Mouse (Mus musculus): ENCODE measurements around the gene Arpp21.
"Not testable (repeated sequence)": the region's sequence is repeated elsewhere in the genome, so short reads cannot be mapped to it uniquely, and the experiment has no call there.

Gene Arpp21

DNA sequence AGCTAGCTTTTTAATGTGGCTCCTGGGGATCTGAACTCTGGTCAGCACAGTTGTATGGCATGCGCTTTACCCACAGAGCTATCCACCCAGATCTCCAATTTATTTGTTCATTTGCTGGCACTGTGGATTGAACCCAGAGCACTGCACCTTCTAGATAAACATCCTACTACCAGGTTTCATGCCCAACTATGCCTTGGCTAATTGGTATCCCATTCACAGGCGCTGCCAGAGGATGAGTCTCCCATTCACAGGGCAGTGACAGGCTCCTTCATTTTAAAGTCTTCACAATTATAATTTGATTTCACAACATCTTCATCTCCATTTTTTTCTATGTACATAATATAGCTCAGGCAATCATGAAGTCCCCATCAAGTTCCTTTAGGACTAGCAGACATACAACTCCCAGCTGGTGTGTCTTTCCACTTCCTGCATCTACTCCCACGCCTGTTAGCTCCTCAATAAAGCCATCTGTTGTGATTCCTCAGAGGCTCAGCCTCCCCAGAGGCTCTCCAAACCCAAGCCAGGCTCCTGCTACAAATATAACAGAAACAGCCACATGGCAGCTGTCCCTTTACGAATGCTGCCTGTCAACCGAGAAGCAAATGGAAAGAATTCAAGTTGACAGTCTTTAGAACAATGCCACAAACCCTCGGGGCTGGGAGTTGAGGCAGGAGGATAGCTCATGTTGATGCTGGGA lies 133.4 kb downstream of the Arpp21 start:
- no peak for DNase-seq (ENCODE audit: low spot score)

DNA sequence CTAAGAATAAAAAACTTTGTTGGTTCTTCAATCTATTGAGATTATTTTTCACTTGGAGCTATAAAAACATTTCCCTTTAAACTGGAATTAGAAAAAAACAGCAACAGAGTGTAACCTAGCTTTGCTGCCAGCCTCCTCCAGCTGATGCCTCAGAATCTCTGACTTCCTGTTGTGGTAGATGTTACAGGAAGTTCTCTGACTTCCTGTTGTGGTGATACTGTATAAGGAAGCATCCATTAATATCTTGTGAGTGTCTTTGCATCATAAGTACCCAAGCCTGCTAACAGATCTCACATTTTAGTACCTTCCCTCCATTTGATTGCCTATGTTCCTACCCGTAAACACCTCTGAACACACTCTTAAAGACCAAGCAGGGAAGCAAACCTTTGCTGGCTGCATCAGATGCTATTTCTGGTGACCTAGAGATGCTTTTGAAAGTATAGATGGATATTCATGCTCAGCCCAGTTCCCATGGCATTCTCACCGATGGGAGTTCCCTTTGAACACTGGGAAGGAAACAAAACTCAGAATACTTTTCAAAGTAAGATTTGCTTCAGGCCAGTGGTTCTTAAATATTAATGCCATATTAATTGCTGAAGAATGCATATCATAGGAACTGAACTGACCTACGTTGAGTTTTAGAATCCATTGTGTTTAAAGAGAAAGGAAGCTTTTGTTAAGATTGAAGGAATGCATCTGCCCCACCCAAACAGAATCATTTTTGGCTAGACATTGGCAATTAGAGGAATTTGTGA lies 134.7 kb downstream of the Arpp21 start:
- DNase-seq (ENCODE audit: low spot score) = no peak

DNA sequence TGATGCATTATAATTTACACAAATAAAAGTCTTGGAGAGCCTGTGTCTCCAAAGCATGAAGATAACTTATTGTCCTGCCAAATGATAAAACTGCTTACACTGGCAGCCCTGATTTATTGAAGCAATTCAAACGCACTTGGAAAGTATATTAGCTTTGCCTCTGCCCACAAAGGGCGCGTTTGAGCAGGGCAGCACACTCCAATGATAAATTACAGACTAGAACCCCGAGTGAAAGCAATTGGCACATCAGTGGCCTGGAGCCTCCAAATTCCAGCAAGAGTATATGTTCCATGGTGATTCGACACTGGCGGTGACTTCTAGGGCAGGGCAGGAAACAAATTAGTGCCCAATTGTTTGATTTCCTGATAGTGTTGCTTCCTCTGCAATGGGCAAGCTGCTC lies 137.5 kb downstream of the Arpp21 start:
- DNase-seq (ENCODE audit: low spot score) = no peak

DNA sequence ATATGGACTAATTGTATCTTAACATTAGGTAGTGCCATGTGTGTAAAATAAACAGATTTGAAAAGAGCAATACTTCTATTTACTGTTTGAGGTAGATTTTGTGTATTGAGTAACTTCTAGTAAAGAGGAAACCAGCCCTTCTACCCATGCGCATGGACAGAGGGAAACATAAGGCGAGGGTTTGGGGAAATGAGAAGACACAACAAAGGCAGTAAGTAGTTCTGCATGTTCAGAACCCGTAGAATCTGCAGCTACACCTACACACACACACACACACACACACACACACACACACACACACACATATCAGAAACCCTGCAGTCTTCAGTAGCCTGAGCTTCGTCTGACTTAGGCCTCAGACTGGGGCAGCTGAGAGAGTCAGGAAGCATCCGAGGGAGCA lies 140.0 kb downstream of the Arpp21 start:
- DNase-seq (ENCODE audit: low spot score) = no peak

DNA sequence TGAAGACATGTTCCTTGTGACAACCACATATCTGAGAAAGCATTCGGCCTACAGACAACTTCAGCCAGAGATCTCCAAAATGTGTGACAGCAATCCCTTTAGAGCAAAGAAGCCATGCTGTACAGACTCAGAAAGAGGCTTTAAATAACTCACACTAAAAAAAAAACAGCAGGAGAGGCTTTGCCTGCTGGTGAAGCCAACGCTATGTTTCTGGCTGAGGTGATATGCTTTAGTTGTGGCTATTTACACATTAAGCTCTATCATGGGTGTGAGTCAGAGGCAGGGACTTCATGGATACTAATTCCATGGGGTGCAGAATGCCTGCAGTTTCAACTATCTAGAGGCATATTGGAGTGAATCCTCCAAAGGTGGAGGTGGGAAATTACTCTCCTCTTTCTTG lies 140.5 kb downstream of the Arpp21 start:
- DNase-seq (ENCODE audit: low spot score) = no peak

DNA sequence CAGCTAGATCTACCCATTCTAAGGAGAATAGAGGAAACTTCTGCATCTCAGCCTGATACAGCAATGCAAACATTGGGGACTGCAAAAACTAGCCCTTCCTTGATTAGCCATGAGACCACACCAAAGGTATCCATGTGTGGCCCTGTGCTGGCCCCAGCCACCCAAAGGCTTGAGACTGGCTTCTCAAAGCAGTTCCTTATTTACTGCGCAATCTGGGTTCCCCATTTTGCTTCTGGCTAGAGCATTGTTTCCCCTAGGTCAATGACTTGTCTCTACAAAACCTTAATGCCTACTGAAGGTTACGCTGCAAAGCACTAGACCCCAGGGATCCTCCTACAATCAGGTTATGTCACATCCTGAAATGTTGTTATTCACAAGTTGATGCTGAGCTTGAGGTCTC lies 156.8 kb downstream of the Arpp21 start:
- DNase-seq (ENCODE audit: low spot score) = no peak

DNA sequence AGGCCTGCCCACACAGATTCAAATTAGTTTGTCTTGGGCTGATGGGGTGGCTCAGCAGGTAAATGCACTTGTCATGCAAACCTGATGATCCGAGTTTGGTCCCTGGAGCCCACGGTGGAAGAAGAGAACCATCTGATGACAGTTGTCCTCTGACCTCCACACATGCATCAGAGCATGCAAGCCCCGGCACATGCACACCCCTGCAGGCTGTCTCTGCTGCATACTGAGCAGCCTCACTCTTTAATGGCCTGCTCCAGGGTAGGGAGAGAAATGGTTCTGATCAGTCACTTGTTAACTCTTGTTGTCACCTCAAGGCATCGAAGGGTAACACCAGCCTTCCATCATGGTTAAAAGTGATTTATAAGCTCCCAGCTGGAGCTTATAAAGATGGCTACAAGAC lies 157.3 kb downstream of the Arpp21 start:
- no peak for DNase-seq (ENCODE audit: low spot score)

DNA sequence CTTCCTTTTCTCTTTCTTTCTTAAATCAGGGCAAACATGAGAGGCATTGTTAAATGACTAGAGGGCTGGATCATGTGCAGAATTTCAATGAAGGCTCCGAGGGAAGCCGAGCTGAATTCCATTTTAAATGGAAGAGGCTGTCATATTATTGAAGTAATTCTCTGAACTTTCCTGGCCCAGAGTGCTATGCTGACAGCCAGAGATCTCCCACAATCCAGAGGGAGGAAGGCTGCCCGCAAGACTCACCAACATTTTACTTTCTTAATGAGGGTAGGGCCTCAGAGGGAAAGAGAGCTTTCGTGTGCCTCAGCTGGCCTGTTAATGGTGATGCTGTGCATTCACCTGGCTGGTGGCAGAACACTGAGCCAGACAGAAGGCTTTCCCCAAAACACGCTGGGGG lies 160.5 kb downstream of the Arpp21 start:
- DNase-seq (ENCODE audit: low spot score) = no peak

DNA sequence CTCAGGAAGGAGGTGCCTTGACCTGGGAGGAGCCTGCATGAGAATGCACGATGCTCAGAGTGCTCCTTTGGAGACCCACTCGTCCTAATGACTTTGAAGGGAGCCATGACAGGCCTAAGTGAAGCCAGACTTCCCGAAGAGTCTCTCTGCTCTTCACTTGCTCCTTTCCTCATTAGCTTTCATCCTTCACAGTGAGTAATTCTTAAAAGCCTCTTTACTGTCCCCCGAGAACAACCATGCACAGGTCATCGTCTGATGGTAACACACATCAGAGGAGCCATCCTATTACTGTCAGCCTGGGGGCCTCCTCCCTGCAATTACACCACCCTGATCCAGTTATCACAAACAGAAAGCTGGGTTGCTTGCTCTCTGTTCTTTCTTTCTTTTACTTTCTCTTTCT lies 160.9 kb downstream of the Arpp21 start:
- DNase-seq (ENCODE audit: low spot score) = no peak

DNA sequence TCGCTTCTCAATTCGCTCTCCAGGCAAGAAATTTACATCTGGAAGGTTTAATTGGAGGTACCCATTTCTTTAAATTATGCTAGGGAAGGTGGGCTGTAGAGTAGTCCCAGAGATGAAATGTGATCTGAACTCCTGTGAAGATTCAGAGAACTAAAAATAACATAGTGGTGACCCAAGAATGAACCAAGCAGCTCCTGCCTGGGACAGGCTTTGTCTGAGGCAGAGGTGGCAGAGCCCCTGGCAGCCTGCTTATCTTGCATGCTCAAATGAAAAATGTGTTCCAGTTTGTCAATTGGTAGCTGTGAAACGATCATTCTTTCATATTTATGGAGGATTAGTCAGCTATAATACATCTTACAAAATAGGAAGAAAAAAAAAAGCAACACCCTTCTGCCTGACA lies 164.4 kb downstream of the Arpp21 start:
- no peak for DNase-seq (ENCODE audit: low spot score)

DNA sequence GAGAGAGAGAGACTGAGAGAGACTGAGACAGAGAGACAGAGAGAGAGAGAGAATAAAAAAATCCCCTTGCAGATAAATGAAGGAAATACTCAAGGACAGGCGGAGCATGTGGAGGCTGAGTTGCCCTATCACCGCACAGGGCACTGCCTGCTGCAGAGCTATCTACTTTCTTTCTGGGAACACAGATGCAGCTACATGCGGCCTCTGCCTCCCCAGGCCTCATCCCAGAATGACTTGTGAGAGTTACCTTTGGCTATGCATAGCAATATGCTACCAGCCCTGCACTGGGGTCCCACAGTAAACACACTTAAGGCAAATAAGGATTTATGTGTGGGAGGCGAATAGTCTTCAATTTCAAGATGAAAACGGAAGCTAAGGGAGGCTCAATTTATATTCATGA lies 164.8 kb downstream of the Arpp21 start:
- DNase-seq (ENCODE audit: low spot score) = no peak

DNA sequence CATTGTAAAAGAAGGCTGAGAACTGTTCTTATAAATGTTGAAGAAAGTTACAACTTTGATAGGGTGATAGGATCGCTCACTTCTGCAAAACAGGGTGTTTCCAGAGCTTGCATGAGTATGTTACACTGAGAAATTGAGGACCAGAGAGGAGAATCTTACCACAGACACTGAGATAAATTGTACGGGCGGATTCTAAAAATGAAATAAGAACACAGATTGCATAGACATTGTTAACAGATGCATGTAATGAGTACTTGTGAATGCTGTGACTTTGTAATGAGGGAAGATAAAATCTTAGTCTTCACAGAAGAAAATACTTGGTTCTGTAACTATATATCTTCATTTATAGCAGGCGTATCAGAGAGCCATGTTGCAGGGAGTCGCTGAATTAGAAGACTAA lies 167.5 kb downstream of the Arpp21 start:
- no peak for DNase-seq (ENCODE audit: low spot score)

DNA sequence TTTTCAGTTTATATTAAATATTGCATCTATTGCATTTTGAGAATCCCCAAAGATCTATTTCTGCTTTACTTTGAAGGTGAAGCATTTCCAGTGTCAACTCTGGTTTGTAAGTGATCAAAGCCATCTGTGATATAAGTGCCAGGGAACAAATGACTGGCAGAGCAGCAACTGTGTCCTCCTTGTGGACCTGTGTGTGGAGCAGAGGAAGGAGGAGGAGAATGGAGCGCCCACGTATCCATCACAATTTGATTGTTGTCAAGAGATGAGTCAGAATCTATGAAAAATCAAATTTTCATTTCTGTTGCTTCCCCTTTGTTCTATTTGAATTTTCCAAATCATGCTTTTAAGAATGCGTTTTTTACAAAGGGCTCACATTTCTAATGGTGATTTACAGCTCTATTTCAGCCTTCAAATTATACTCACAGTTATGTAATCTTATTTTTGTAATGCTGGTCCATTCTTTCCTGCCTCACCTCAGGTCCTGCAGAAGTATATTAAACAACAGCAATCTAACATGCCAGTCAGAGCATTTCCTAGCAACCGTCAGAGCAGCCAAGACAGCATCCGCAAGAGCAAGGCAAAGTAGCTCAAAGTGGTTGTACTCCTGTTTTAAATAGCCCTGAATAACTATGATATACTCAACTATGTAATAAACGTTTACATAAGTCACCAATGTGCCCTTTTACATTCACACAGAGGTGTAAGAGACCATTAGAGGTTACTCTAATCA lies 174.9 kb downstream of the Arpp21 start:
- DNase-seq (ENCODE audit: low spot score) = no peak

DNA sequence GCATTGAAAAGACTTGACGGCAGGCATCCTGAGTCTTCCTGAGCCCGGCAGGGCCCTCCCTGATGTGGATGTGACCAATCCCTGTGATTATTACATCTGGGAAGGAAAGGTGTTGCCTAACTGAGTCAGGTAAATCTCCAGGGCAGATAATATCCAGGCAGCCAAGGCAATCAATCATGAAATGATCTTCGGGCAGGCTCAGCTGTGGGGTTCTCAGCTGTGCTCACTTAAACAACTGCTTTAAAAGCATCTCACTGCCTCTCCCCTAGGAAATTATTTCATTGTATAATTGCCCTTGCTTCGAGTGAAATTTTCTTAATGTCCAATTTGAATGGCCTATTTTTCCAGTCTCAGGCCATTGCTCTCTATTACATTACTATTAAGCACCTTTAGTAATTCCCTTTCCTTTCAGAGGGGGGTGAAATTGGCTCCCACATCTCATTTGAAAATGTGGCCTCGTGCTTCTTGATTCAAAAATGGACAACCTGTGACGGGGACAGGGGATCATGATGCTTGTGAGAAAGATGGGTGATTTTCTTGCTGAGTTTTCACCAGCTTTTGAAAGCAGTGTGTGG lies 180.8 kb downstream of the Arpp21 start:
- DNase-seq (ENCODE audit: low spot score) = no peak

DNA sequence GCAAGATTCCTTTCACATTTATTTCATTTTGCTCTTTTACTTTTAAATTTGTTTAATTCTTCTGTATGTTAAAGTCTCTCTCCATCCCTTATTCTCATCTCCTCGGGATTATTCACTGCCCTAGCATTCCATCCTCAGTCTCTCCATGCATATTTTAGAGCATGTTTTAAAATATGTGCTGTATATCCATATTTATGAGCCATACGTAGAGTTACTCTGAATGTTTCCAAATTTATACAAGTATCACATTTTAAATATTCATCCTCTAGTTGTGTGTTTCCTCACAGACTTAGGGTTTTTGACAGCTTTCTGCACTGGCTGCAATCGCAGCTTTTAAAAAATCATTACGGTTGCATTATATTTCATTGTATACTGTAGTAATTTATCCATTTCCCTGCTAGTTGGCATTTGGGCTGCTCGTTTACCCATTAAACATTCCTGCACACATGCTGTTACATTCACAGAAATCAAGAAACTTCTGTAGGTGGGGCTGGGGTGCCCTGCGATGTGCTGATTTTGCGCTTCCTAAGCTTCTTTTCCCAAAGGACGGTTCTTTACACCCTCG lies 187.8 kb downstream of the Arpp21 start:
- no peak for DNase-seq (ENCODE audit: low spot score)

DNA sequence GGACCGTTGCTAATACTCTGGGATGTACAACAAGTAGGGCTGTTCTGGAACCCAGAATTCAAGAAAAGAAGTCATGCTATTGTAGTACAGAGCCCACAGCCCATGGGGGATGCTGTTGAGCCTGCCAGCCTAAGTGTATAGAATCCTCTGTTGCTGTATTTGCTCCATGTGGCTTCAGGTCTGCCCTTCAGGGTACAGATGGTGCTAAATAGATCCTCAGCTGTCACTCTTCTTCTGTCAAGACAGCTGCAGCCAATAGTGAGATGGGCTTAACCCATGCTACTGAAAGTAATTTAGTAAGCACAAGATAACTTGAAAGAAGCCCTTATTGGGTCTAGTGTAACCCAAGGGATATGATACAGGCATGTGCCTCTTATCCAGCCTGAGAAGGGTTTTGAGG lies 195.2 kb downstream of the Arpp21 start:
- DNase-seq (ENCODE audit: low spot score) = no peak

DNA sequence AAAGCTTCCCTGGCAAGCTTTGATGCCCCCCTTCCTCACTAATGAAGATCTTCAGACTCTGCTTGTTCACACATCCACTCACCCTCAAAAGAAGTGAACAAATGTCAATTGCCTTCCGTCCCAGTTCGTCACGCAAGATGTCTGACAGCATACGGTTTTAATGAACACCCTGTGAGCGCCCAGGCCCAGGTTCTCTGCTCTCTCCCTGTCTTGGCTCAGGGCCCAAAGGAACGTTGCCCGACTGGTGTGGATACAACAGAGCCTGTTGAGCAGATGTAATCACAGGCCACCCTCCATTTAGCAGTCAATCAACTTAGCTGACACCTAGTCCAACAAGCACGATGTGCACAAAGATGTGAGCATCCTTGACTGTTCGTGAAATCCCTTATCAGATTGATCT lies 198.0 kb downstream of the Arpp21 start:
- no peak for DNase-seq (ENCODE audit: low spot score)

DNA sequence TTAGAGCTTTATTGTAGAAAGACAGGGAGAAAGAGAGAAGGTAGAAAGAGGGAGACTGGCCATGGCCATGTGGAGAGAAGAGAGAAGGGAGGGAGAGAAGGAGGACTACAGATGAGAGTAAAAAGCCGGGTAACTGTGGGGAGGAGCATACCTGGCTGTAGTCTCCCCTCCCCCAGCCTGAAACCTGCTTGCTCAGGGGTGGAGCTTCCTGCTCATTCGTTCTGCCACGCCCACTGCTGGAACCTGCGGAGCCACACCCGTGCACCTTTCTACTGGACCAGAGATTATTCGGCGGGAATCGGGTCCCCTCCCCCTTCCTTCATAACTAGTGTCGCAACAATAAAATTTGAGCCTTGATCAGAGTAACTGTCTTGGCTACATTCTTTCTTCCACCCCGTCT lies 201.9 kb downstream of the Arpp21 start:
- not testable (repeated sequence) for DNase-seq (ENCODE audit: low spot score)

DNA sequence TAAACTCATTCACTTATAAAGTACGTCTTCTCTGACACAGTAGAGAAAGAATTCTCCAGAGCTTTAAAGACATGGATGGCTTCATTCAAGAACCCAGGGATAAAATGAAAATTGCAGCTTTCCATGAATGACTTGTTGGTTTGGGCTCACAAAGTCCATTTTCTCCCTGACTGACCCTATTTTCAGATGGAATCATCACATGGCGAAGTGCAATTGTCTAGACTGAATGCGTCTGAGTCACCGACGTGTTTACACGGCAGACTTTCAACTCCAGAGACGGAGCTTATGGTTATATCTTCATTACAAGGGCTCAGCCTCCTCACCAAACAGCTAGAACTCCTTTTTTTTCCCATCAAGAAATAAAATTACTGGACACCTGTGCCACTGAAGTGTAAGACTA lies 203.6 kb downstream of the Arpp21 start:
- DNase-seq (ENCODE audit: low spot score) = no peak

DNA sequence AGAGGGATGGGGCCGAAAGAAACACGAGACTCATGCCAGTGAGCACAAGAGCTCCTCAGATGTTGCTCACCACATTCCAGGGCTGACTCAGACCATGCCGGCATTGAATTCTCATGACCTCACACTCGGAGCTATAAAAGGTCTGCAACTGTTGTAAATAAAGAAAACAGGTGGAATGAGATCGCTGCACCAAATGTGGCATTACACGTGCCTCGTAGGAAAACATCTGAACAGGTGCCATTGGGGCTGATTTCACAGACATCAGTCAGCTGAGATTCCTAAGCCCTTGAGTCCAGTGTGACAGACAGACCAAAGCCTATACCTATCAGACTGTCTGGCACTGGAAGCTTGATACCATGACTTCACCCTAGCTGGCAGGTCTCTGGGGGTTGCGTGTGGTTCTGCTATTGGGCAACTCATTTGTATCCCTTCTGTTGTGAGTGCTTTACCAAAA lies 212.1 kb downstream of the Arpp21 start:
- no peak for DNase-seq (ENCODE audit: low spot score)

DNA sequence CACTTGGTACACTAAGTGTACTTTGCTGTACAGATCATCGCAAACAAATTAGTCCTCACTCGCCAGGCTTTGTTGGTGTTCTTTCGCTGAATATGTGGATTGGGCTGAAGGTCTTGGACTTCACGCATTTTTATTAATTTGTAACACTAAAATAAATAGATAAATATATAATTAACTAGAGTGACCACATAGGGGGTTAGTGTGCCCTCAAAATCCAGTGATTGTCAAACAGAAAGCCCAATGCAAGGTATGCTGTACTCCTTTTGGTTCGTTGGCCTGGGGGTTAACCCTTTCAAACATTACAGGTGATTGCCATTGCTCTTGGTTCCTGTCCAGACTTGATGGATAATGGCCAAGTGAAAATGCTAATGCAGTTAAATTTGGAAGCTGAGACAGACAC lies 212.6 kb downstream of the Arpp21 start:
- DNase-seq (ENCODE audit: low spot score) = no peak
